Mouse (Mus musculus): Measurements from ENCODE around the gene Cmpk1.

DNA sequence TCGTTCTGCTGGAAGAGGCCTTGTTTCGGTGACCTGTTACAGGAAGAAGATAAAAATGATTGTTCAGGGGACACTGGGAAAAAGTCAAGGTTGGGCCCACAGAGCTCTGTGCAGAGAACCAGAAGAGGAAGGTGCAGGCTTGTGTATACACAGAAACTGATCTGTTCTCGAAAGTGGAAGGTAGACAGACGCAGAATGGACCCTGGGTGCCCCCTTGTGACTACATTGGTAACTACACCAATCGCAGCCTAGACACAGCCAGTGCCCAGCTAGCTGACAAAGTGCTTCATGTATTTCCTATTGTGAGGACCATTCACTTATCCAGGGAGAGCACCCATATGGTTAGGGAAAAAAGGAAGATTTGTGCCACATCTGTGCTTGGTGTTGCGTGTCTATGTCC, 39.6 kb downstream of the Cmpk1 start:
- TF ChIP-seq POLR2A (IDR thresholded peaks at IDR 0.05; ENCODE audit: insufficient read depth, low read depth, low read length) (no peak), CTCF (IDR thresholded peaks at IDR 0.05) (peak; percentile 97; the same call in 1 of the 2 replicates), EP300 (IDR thresholded peaks at IDR 0.05; ENCODE audit: insufficient read depth, low read depth, low read length) (0 out of 2 replicates have a peak, but pooled peaks have one; percentile 63)
